Mouse (Mus musculus): ENCODE results near the gene Pdpn. TPM values are rescaled to one million over a fixed set of nuclear protein-coding genes. Genes with fewer than 3 reads are reported as not detected.

The Pdpn gene
- total RNA-seq, 2 experiments from 2014 or later = 19.5 to 19.6 TPM

- DNase-seq (ENCODE audit: low spot score in 2 of 2) = no peak
- no peak overlapping the region for H3K4me3 ChIP-seq
- TF ChIP-seq CTCF (conservative IDR thresholded peaks at IDR 0.05) = no peak
- H3K27ac ChIP-seq = no peak overlapping the region
These were observed 46.0 kb downstream of the Pdpn start for GRCm38 (mm10) chr4:143253356-143253755.

- no peak overlapping the region for H3K4me3 ChIP-seq
- no peak for DNase-seq (ENCODE audit: low spot score in 2 of 2)
- TF ChIP-seq CTCF (conservative IDR thresholded peaks at IDR 0.05) = peak; percentile 74
- no peak overlapping the region for H3K27ac ChIP-seq
These were observed 51.3 kb downstream of the Pdpn start for GRCm38 (mm10) chr4:143248050-143248449.

GRCm38 (mm10) chr4:143241294-143241693 lies 58.1 kb downstream of the Pdpn start:
- H3K27ac ChIP-seq = no peak overlapping the region
- no peak for TF ChIP-seq CTCF (conservative IDR thresholded peaks at IDR 0.05)
- H3K4me3 ChIP-seq = no peak overlapping the region
- DNase-seq (ENCODE audit: low spot score in 2 of 2) = no peak

GRCm38 (mm10) chr4:143239615-143240201 lies 59.7 kb downstream of the Pdpn start:
- Histone ChIP-seq H3K4me3 (no peak overlapping the region), H3K27ac (no peak overlapping the region)
- DNase-seq (ENCODE audit: low spot score in 2 of 2) = no peak
- TF ChIP-seq CTCF (conservative IDR thresholded peaks at IDR 0.05) = no peak

DNA sequence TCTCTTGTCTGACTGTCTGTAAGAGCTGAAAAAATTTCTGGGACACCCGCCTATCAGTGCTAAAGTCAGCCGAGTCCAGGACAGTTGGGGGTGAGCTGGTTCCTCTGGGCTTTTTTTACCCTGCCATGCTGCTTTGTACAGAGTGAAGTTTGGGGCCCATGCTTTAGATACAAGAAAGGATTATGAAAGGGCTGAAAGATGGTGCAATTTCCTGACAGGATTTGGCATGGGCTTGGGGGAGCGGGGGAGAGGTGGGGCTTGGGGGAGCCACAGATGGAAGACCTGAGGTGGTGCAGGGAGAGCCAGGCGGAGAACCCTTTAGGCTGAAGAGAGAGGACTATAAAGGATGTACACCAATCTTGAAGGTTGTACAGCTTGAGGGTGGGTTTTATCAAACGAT lies 60.2 kb downstream of the Pdpn start:
- Histone ChIP-seq H3K4me3 (no peak overlapping the region), H3K27ac (no peak overlapping the region)
- no peak; the same call in 1 of the 2 replicates for TF ChIP-seq CTCF (conservative IDR thresholded peaks at IDR 0.05)
- no peak for DNase-seq (ENCODE audit: low spot score in 2 of 2)

GRCm38 (mm10) chr4:143238241-143239031 lies 60.9 kb downstream of the Pdpn start:
- TF ChIP-seq CTCF (conservative IDR thresholded peaks at IDR 0.05) = peak; percentile 95
- no peak overlapping the region for H3K27ac ChIP-seq
- peak; percentile 20 to 65 for DNase-seq (ENCODE audit: low spot score in 2 of 2)
- H3K4me3 ChIP-seq = no peak overlapping the region

DNA sequence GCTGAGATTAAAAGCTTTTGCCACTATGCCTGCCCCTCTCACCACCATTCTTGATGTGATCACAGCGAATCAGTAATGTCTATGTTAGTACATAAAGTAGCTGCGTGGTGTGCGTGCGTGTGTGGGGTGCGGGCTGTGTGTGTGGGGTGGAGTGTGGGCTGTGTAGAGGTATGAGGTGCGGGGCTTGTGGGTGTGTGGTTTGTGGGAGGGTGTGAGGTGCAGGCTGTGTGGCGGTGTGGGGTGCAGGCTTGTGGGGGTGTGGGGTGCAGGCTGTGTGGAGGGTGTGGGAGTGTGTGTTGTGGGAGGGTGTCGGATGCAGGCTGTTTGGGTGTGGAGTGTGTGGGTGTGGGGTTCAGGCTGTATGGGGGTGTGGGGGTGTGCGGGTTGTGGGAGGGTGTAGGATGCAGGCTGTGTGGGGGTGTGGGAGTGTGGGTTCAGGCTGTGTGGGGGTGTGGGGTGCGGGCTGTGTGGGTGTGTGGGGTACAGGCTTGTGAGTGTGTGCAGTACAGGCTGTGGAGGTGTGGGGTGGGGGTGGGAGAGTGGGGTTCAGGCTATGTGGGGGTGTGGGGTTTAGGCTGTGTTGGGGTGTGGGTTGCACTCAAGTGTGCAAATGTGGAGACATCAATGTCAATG lies 67.5 kb downstream of the Pdpn start:
- Histone ChIP-seq H3K27ac (no peak overlapping the region), H3K4me3 (no peak overlapping the region)
- DNase-seq (ENCODE audit: low spot score in 2 of 2) = no peak
- TF ChIP-seq CTCF (conservative IDR thresholded peaks at IDR 0.05) = no peak

- no peak overlapping the region for H3K27ac ChIP-seq
- no peak for DNase-seq (ENCODE audit: low spot score in 2 of 2)
- no peak overlapping the region for H3K4me3 ChIP-seq
- no peak for TF ChIP-seq CTCF (conservative IDR thresholded peaks at IDR 0.05)
These were observed 68.3 kb downstream of the Pdpn start for GRCm38 (mm10) chr4:143231110-143231509.

DNA sequence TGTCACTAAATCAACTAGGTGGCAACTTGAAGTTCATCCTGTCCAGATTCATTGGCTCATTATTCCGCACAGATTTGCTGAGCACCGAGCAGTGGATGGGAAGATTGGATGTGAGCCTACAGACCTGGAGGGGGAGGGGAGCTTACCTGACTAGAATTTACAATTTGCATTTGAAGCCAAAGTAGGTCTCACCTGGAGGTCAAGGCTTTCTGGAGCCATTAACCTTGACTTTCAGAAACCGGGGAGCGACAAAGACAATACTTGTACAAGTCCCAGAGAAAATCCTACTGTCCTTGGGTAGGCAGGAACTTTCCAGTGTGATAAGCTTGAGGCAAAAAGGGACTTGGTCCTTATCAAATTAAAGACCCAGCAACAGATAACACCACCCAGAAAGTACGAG lies 71.4 kb downstream of the Pdpn start:
- TF ChIP-seq CTCF (conservative IDR thresholded peaks at IDR 0.05) = no peak
- H3K27ac ChIP-seq = no peak overlapping the region
- no peak for DNase-seq (ENCODE audit: low spot score in 2 of 2)
- no peak overlapping the region for H3K4me3 ChIP-seq

GRCm38 (mm10) chr4:143225886-143226285 lies 73.5 kb downstream of the Pdpn start:
- Histone ChIP-seq H3K4me3 (no peak overlapping the region), H3K27ac (no peak overlapping the region)
- no peak for DNase-seq (ENCODE audit: low spot score in 2 of 2)
- TF ChIP-seq CTCF (conservative IDR thresholded peaks at IDR 0.05) = no peak

DNA sequence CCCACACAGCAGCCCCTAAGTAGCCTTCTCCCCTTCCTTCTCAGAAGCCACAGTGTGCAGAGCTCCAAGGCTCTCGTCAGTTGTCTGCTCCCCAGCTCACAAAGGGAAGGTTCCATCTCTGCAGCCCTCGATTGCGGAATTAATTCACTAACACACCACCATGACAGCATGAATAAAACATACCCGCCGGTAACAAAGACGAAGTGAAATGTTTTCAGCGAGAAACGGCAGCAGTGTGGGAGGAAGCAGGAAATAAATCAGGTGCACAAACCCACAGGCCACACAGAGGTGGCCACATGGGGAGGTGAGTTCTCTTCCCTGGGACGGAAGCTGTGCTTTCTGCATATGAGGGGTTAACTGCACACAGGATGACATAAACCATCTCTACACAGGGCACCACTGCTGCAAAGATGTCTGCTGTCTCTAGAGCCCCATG lies 80.0 kb downstream of the Pdpn start:
- DNase-seq (ENCODE audit: low spot score in 2 of 2) = no peak
- H3K4me3 ChIP-seq = no peak overlapping the region
- no peak for TF ChIP-seq CTCF (conservative IDR thresholded peaks at IDR 0.05)
- no peak overlapping the region for H3K27ac ChIP-seq

DNA sequence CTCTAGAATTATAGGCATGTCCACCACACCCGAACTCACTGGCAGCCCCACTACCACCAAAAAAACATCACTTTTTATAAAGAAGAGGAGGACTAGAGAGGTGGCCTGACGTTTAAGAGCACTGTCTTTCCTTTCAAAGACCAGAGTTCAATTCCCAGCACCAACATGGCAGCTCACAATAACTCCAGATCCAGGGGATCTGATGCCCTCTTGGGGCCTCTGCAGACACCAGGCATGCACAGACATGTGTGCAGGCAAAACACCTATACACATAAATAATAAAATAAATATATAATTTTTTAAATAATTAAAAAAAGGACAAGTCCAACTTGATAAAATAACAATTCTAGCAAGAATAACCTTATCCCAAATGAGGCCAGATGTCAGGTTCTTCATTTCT lies 80.5 kb downstream of the Pdpn start:
- no peak for TF ChIP-seq CTCF (conservative IDR thresholded peaks at IDR 0.05)
- no peak for DNase-seq (ENCODE audit: low spot score in 2 of 2)
- H3K27ac ChIP-seq = no peak overlapping the region
- H3K4me3 ChIP-seq = no peak overlapping the region

Other genes with a start within 250 kb of the Pdpn start
- gene Prdm2, start 86.6 kb downstream of the Pdpn start, total RNA-seq (2021) = 10 to 100 TPM; 45.5 to 49.1 TPM
- gene Lrrc38, start 50.2 kb upstream of the Pdpn start, total RNA-seq (2021) = 1 to 10 TPM in 1 of 2 experiments, under 1 TPM in 1; 0.82 to 1.4 TPM
- not detected for gene Pramel1, start 94.9 kb upstream of the Pdpn start, total RNA-seq (2021)
- 10 to 100 TPM; 14.1 to 14.4 TPM for gene Pramef8, start 112.9 kb upstream of the Pdpn start, total RNA-seq (2021)
- gene Oog4, start 150.8 kb upstream of the Pdpn start, total RNA-seq (2021) = not detected
- not detected for gene Gm13043, start 211.8 kb upstream of the Pdpn start, total RNA-seq (2021)
- gene Gm13040, start 236.4 kb upstream of the Pdpn start, total RNA-seq (2021) = not detected

Data from layer of hippocampus, adult 2 months (tissue).